Mouse (Mus musculus): ENCODE results near the gene Eipr1.
"Not testable (repeated sequence)": the region's sequence is repeated elsewhere in the genome, so short reads cannot be mapped to it uniquely, and the experiment has no call there.

Gene Eipr1

DNA sequence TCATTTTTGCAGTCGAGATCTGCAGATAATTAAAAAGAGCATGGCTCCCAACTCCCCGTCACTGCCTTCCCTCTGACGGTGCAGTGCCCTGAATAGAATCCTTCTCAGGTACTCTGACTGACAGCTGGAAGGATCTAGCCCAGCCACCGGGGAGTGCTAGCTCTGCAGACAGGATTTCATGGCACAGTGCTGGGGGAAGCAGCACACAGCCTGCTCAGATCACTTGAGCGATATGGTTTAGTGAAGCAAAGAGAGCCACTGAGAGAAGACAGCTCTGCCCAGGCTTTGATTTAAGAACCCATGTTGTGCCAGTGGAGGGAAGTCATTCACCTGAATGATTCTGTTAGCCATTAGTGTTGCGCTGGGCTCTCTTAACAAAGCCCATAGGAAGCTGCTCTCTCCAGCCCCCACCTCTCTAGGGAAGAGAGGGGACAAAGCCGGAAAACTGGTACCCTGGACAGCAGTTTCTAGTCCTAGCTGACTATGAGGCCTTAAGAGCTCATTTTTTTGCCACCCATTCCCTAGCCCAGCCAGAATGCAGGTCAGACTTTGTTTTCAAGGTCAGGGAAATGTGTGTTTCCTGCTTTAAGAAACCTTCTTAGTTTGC, 137.6 kb downstream of the Eipr1 start:
- no peak for DNase-seq (ENCODE audit: low read depth, low spot score)

DNA sequence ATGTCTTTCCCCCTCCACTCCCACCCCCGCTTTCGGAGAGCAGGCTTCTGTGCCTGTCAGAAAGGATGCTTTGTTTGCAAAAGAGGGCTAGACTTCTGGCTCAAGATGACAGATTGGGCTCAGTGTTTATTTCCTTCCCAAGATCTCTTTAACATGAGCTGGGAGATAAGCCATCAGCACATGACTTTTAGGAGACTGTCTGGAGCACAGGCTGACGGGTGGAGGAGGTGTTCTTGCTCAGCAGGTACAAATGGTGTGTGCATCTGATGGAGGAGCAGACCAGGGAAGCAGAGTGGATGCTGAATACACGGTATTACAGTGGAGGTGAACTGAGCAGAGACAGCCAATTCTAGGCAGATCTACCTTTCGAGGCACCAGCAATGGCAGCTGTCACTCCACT, 139.9 kb downstream of the Eipr1 start:
- no peak for DNase-seq (ENCODE audit: low read depth, low spot score)

DNA sequence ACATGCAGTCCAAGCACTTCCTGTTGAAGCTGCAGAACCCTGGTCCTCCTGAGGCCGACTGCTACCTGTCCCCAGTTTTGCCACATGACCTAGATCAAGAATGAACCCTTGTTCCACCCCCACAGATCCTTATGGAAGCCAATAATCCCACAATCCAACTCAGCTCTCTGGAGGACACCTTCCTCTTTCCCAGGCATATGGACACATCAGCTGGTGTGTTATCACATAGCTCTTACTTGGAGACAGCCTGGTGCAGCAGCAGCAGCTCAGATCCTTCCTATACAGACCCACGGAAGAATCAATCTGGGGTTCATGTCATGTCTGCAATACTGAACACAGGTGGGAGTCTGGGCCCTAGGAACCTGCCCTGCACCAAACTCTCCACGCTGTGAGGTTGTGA, 145.0 kb downstream of the Eipr1 start:
- DNase-seq (ENCODE audit: low read depth, low spot score): no peak

DNA sequence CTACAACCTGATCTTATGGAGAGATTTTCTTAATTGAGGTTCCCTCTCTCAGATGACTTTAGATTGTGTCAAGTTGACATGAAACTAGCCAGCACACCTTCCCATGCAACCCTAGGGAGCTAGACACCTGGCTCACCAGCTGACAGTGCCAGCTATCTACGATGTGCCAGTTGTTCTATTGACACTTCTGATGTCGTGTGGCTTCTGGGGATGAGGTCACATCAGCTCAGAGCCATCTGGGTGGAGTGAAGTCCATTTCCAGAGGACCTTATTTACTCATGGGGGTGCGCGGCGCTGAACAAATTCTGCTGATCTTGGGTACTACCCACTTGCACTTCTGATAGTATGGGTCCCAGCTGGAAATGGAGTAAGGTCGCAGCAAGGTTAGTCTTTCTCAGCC, 146.7 kb downstream of the Eipr1 start:
- no peak for DNase-seq (ENCODE audit: low read depth, low spot score)

DNA sequence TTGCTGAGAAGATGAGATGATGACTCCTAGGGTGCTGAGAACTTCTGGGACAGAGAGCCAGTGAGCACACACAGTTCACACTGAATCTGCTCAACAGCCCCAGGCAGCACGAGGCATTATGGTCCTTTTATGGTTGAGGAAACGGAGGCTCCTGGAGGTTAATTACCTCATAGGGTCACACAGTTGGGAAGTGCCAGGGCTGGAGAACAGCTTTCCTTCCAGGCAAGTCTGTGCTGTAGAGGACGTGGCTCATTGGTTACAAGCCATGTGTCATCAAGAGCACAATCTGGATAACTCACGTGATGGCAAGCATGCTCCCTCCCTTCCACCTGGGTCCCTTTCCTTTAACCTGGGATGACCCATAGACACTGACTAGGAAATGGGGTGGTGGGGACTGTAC, 148.1 kb downstream of the Eipr1 start:
- DNase-seq (ENCODE audit: low read depth, low spot score): no peak

DNA sequence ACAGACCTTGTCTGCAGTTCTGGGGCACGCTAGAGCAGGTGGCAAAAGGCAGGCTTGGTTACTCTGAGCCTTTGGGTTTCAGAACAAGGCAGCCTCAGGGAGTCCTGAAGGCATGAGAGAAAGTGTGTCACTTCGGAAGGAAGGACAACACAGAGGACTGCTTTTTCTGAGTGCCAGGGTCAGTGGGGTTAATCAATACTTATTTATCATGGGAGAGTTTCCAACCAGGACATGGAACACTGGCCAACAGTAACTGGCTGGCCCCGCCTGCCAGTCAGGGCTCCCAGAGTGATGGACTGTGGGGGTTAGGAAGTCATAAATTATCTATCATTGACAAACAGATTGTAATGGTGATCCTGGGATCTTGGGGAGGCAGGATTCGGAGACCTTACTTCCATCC, 148.7 kb downstream of the Eipr1 start:
- no peak for DNase-seq (ENCODE audit: low read depth, low spot score)

DNA sequence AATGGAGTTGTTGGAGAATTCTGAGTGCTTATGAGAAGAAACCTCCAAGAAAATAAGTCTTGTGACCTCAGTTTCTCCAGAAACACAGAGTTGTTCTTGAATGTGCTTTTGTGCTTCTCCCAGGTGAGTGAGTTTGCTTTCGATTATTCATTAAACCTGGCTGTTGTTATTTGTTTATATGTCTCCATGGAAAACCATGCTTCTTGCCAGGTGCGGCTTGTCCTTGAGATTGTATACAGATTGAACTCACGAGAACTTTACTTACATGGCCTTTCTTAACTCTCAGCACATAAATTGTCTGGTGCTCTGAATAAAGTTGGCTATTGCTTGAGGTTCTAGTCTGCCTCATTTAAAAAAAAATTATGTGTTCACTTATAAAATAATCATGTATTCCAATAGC, 150.5 kb downstream of the Eipr1 start:
- no peak for DNase-seq (ENCODE audit: low read depth, low spot score)

DNA sequence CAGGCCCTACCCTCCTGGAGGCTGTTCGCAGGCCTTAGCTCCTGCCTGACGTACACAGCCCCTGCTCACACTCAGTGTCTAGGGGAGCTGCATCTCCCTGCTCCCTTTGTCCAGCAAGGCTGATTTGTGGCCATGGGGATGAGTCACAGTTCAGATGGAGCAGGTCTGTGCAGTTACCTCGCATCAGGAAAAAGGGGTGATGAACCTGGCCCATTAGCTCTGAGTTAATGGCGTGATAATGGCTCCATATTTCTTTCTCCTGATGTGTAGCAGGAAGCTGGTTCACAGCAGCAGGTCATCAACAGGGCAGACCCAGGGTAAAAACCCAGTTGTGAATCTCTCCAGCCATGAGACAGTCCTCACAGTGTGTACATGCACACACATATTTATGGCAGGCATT, 151.5 kb downstream of the Eipr1 start:
- DNase-seq (ENCODE audit: low read depth, low spot score): no peak

DNA sequence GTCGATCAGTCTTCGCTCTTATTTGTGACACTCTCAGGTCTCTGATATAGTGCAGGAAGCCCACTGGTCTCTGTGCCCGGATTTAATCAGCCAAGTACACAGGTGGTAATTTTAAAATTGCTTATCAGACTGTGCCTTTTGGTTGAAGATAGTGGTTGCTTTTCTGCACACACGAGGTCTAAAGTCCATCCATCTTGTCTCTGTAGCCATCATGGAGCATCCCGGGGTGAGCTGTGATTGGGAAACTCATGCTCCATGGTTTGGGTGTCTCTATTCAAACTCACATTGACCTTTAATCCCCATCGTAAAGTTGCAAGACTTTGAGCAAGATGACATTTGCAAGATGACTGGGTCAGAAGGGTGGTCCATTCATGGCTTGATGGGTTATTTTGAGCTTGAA, 153.9 kb downstream of the Eipr1 start:
- no peak for DNase-seq (ENCODE audit: low read depth, low spot score)

DNA sequence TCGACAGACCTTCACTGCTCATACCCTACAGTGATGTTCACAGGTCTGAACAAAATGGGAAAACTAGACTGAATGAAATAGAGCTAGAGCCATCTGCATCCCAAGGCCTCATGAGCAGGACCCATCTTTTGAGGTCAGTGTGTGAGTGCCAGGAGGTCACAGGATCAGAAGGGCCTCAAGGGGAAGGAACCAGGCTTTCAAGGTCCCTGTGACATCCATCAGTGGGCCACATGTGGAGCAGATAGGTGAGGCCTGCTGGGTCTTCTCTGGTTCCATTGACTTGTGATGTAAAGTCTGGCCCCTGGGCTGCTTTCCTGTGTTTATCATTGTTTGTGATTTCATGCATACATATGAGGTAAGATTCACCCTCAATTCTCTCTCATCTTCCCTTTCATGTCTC, 154.4 kb downstream of the Eipr1 start:
- DNase-seq (ENCODE audit: low read depth, low spot score): no peak

DNA sequence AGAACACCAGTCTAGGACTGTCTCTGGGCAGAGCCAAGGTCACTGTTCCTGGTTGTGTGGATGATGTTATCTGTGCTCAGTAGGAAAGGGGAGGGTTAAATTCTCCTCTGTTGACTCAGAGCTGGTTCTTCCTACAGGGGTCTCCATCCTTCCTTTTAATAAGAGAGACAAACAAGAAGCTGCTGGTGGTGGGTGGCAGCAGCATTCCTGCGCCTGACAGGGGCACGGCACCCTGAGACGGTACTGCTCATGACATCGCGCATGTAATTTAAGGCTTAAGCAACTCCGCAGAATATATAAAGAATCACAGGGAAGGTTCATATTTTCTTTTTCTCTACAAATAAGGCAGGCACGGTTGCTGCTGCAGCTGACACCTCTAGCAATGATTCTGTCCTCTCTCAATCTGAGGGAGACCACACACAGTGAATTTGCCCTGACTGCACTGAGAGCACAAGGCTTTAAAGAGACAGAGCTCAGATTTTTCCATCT, 155.2 kb downstream of the Eipr1 start:
- DNase-seq (ENCODE audit: low read depth, low spot score): no peak

DNA sequence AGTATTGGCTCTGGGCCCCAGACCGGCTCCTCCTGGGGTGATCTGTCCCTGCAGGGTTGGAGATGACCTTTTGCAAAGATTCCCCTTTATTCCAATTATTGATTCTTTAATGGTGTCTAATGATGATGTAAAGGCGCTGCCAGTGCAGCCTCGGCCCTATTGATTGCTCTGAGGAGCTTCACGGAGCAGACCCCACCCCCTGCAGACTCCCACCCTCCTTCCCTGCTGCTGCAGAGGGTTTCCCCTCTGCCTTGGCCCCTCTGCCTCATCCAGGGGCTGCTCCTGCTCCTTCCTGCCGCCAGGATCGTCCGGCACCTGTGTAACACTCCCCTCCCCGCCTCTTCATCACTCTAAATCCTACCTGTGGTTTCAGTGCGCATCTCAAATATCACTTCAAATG, 156.2 kb downstream of the Eipr1 start:
- DNase-seq (ENCODE audit: low read depth, low spot score): no peak

DNA sequence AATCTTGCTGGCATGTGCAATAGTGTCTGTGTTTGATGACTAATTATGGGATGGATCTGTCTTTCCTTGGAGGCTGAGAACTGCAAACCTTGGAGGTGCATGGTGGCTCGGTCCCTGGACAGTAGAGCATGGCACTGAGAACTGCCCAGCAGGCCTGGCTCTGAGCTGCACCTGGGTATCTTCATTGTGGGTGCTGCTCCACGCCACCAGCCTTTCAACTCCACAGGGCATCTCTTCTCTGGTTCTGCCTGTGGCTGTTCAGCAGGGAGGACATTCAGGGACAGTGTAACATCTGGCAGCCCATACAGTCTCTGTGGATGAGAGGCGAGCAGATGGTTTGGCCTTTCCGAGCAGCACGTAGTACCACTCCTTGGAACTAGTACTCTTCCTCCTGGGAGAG, 158.2 kb downstream of the Eipr1 start:
- DNase-seq (ENCODE audit: low read depth, low spot score): no peak

DNA sequence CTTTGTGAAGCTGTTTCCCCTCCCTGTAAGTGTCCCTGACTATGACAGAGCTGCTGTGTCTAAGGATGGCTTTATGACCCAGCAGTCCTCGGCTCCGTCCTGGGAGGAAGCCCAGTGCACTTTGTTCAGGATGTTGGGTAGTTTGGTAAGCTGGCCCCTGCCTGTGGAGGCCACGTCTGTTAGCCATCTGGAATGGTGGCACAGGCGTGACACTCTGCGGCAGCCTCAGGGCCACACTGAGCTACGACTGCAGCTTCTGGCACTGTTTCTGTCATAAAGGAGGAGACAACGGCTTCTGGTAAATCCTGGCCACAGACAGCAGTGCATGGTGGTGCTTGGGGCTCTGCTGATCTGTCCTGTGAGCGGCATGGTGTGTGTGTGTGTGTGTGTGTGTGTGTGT, 159.0 kb downstream of the Eipr1 start:
- DNase-seq (ENCODE audit: low read depth, low spot score): no peak

DNA sequence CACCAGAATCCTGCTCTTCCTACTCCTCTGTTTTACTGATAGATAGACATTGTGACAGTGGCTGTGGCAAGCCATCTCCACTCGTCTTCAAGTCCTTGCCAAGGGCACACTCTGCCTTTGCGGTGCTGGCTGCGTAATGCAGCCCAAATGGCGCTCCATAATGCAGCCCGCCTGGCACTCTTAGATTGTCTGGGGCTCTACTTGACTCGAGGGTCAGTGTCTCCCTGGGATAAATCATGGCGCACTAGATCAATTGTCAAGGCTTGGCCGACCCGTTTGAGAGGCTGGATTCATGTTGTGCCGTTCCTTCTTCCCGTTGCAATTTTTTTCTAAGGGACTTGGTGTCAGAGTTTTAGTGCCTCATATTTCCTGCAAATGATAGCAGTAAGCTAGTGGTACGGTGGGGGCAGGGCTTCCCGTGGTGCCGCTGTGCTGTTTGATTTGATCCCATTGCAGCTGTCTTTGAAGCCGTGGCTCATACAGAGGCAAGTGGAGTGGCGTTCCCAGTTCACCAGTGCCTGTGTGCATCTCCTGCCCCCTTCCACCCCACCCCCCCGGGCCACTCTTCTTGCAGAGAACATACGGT, 160.8 kb downstream of the Eipr1 start:
- no peak for DNase-seq (ENCODE audit: low read depth, low spot score)

DNA sequence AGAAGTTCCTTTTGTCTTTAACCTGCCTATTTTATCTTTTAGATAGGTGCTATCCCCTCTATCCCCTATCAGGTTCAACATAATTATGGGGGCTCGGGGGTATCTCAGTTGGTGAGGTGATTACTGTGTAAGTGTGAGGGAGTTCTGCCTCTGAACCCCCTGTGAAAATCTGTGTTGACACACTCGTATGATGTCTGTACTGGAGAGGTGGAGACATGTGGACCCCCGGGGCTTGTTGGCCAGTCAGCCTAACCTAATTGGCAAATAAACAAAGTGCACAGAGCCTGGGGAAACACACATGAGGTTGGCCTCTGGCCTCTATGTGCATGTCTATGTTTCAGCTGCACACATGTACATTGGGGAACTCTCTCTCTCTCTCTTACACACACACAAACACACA, 161.5 kb downstream of the Eipr1 start:
- DNase-seq (ENCODE audit: low read depth, low spot score): no peak

DNA sequence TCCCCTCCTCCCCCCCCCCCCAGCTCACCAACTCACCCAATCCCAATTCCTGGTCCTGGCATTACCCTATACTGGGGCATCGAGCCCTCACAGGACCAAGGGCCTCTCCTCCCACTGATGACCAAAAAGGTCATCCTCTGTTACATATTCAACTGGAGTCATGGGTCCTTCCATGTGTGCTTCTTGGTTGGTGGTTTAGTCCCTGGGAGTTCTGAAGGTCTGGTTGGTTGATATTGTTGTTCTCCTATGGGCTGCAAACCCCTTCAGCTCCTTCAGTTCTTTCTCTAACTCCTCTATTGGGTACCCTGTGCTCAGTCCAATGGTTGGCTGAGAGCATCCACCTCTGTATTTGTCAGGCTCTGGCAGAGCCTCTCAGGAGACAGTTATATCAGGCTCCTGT, 162.5 kb downstream of the Eipr1 start:
- not testable (repeated sequence) for DNase-seq (ENCODE audit: low read depth, low spot score)

Measured in CD4-positive helper T cell, adult 2 months (primary cell).